Mouse (Mus musculus) intestine, postnatal 0 days (tissue): ENCODE results near the gene Pld6. TPM values are rescaled to one million over a fixed set of nuclear protein-coding genes. Genes with fewer than 3 reads are reported as not detected.

Experiments used
- ATAC-seq: fragments of 200-750 bp; cut with Nextera tagmentation; 2 replicates; pipeline ENCODE4 v1.8.0; 2017; ENCODE audit warnings: mild to moderate bottlenecking, moderate TSS enrichment, moderate library complexity
- H3K27ac ChIP-seq: fragments of 300-500 bp; sonication (generic); 2 replicates; pipeline ENCODE4 v1.5.1; 2014; ENCODE audit warnings: mild to moderate bottlenecking, low read depth, low read length, moderate library complexity
- H3K27me3 ChIP-seq: fragments of 300-500 bp; sonication (generic); replicated peaks from 2 replicates; pipeline ENCODE4 v1.6.1; 2014; ENCODE audit warnings: low read length, mixed read lengths; ENCODE audit not compliant: control insufficient read depth, insufficient read depth
- H3K36me3 ChIP-seq: fragments of 300-500 bp; sonication (generic); 2 replicates; pipeline ENCODE4 v1.6.1; 2014; ENCODE audit warnings: mild to moderate bottlenecking, moderate library complexity; ENCODE audit not compliant: control insufficient read depth, insufficient read depth
- H3K4me1 ChIP-seq: fragments of 300-500 bp; sonication (generic); replicated peaks from 2 replicates; pipeline ENCODE4 v1.6.1; 2014; ENCODE audit warnings: antibody characterized with exemption, low read length, mixed read lengths; ENCODE audit not compliant: control insufficient read depth, insufficient read depth
- H3K4me2 ChIP-seq: fragments of 300-500 bp; sonication (generic); replicated peaks from 2 replicates; pipeline ENCODE4 v1.6.1; 2014; ENCODE audit warnings: low read depth, mild to moderate bottlenecking, moderate library complexity
- H3K4me3 ChIP-seq: fragments of 300-500 bp; sonication (generic); 2 replicates; pipeline ENCODE4 v1.5.1; 2014; ENCODE audit warnings: low read depth, low read length
- H3K9ac ChIP-seq: fragments of 300-500 bp; sonication (generic); 2 replicates; pipeline ENCODE4 v1.6.1; 2014; ENCODE audit warnings: mild to moderate bottlenecking, low read depth, low read length
- H3K9me3 ChIP-seq: fragments of 300-500 bp; sonication (generic); 2 replicates; pipeline ENCODE4 v1.6.1; 2016; ENCODE audit warnings: mixed run types; ENCODE audit not compliant: control insufficient read depth
- CTCF ChIP-seq: sonication (generic); IDR thresholded peaks from 2 replicates; pipeline ENCODE4 v1.5.1; 2016; ENCODE audit warnings: low read depth, mild to moderate bottlenecking, control low read depth, antibody characterized with exemption, moderate library complexity
- WGBS: fragments of 180-500 bp; shearing (Covaris S2); extraction: QIAGEN DNeasy Blood & Tissue Kit; methylation state at CpG from one replicate; pipeline ENCODE4 v1.1.7; 2014; 5-methylcytosine and 5-hydroxymethylcytosine counted together
- polyA plus RNA-seq: library from polyadenylated mRNA; unstranded; fragments of >200 nt; fragmentation: Nextera tagmentation; extraction: Ambion mirVana; gene quantifications from 2 replicates; pipeline ENCODE4 v1.2.1, GENCODE M21; 2015

The Pld6 gene
- polyA plus RNA-seq, 1 experiment from 2014 or later = 0.89 TPM

GRCm38 (mm10) chr11:59759626-59760025 lies 27.8 kb downstream of the Pld6 start:
- H3K4me3 ChIP-seq = no peak overlapping the region
- no peak overlapping the region for H3K4me2 ChIP-seq
- ATAC-seq = no peak
- no peaks in the 10 kb centered on the region for H3K9me3 ChIP-seq
- peak overlapping the region; percentile 7; the same call in 1 of the 2 replicates for H3K27ac ChIP-seq
- no peaks in the 10 kb centered on the region for H3K27me3 ChIP-seq
- TF ChIP-seq CTCF = no peak
- H3K9ac ChIP-seq = no peak overlapping the region
- 78% methylated on average over 2 of the region's 2 CpGs for WGBS
- H3K36me3 ChIP-seq = peaks cover 87% of the 10 kb centered on the region
- no peaks in the 10 kb centered on the region for H3K4me1 ChIP-seq

- peaks cover 85% of the 10 kb centered on the region for H3K36me3 ChIP-seq
- no peaks in the 10 kb centered on the region for H3K9me3 ChIP-seq
- H3K4me2 ChIP-seq = no peak overlapping the region
- no peak for ATAC-seq
- no peak for TF ChIP-seq CTCF
- H3K27me3 ChIP-seq = no peaks in the 10 kb centered on the region
- no peak overlapping the region for H3K4me3 ChIP-seq
- no peaks in the 10 kb centered on the region for H3K4me1 ChIP-seq
- H3K27ac ChIP-seq = no peak overlapping the region
- WGBS = 69% methylated on average over 4 of the region's 4 CpGs
- no peak overlapping the region for H3K9ac ChIP-seq
Measured at GRCm38 (mm10) chr11:59759178-59759577, 28.3 kb downstream of the Pld6 start.

GRCm38 (mm10) chr11:59758191-59758985 lies 29.1 kb downstream of the Pld6 start:
- Histone ChIP-seq H3K4me1 (no peaks in the 10 kb centered on the region), H3K27ac (no peak overlapping the region), H3K4me2 (no peak overlapping the region), H3K9me3 (no peaks in the 10 kb centered on the region), H3K4me3 (no peak overlapping the region), H3K36me3 (peaks cover 84% of the 10 kb centered on the region), H3K9ac (no peak overlapping the region), H3K27me3 (no peaks in the 10 kb centered on the region)
- no peak for TF ChIP-seq CTCF
- 78% methylated on average over 9 of the region's 9 CpGs for WGBS
- ATAC-seq = no peak

GRCm38 (mm10) chr11:59756351-59756750 lies 31.1 kb downstream of the Pld6 start:
- Histone ChIP-seq H3K4me2 (no peak overlapping the region), H3K4me1 (no peaks in the 10 kb centered on the region), H3K9me3 (no peaks in the 10 kb centered on the region), H3K27ac (no peak overlapping the region), H3K36me3 (peaks cover 88% of the 10 kb centered on the region), H3K27me3 (no peaks in the 10 kb centered on the region), H3K4me3 (no peak overlapping the region), H3K9ac (no peak overlapping the region)
- no peak for ATAC-seq
- 88% methylated on average over 4 of the region's 4 CpGs for WGBS
- no peak for TF ChIP-seq CTCF

GRCm38 (mm10) chr11:59754504-59754903 lies 32.9 kb downstream of the Pld6 start:
- no peak for TF ChIP-seq CTCF
- Histone ChIP-seq H3K27ac (no peak overlapping the region), H3K4me1 (no peaks in the 10 kb centered on the region), H3K4me3 (no peak overlapping the region), H3K9ac (no peak overlapping the region), H3K36me3 (peaks cover 78% of the 10 kb centered on the region), H3K4me2 (no peak overlapping the region), H3K27me3 (no peaks in the 10 kb centered on the region), H3K9me3 (no peaks in the 10 kb centered on the region)
- WGBS = 91% methylated on average over 6 of the region's 6 CpGs
- ATAC-seq = no peak

GRCm38 (mm10) chr11:59749050-59749449 lies 38.4 kb downstream of the Pld6 start:
- WGBS = 86% methylated on average over 3 of the region's 3 CpGs
- Histone ChIP-seq H3K4me3 (no peak overlapping the region), H3K36me3 (peaks cover 54% of the 10 kb centered on the region), H3K27ac (no peak overlapping the region), H3K4me1 (no peaks in the 10 kb centered on the region), H3K27me3 (no peaks in the 10 kb centered on the region), H3K9me3 (no peaks in the 10 kb centered on the region), H3K4me2 (no peak overlapping the region), H3K9ac (no peak overlapping the region)
- no peak for ATAC-seq
- no peak for TF ChIP-seq CTCF
